Mouse (Mus musculus) brain, embryonic 14.5 days (tissue): ENCODE measurements around the gene Lamb3.
A peak's percentile ranks its signal among the peaks of the same experiment; 100 is the strongest.

Experiments
- CTCF ChIP-seq: fragments of 200-500 bp; IDR thresholded peaks from 2 replicates; pipeline ENCODE4 v1.5.1; 2012; ENCODE audit warnings: inconsistent platforms, mild to moderate bottlenecking, moderate library complexity, borderline replicate concordance; ENCODE audit not compliant: insufficient read depth, insufficient read length; ENCODE audit errors: extremely low read depth
- POLR2A ChIP-seq: fragments of 200-500 bp; IDR thresholded peaks from 2 replicates; pipeline ENCODE4 v1.6.1; 2012; ENCODE audit warnings: mild to moderate bottlenecking, inconsistent platforms, borderline replicate concordance; ENCODE audit not compliant: poor library complexity, insufficient read depth, insufficient read length, severe bottlenecking; ENCODE audit errors: extremely low read depth

DNA sequence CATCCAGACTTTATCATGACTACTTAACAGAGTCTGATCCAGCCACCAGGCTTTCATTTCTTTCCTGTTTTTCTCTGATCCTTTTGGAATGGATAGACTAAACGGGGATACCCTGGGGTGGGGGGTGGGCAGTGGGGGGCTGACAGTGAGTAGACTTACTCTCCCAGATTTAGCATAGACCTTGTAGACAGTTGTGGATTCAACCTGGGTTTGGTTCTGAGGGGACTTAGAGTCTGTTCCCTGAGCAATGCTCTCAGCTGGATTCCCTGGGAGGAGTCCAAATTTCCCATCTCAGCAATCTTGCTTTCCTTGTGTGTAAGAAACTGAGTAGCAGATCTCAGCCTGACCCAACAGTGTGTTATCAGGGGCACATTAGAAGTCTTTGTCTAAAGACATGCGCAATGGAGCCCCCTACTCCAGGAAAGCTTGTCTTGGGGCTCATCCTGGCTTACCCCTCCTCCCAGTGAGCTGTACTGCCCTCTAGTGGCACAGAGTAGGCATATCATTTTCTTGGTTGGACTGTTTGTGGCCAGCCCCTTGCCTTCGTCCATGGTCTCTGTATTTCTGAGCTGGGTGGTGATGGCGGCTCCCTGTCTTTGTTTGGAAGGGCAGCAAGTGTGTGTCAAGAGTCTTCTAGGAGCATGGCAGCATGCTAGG lies 169.1 kb downstream of the Lamb3 start:
- TF ChIP-seq CTCF = peak; percentile 90
- TF ChIP-seq POLR2A = no peak
